In genomic region chr9:107971690-107972541, GRCm38 (mm10) we compare ENCODE assay signal across 11 mouse cellular contexts. TPM values are rescaled to one million over a fixed set of nuclear protein-coding genes. Genes with fewer than 3 reads are reported as not detected.
DNase-seq lines count a peak whose midpoint lies in the region; TF ChIP-seq lines count a peak whose summit lies in the region.
"Had no signal": no experiment of that assay in that cellular context is flagged by ENCODE, and none has a peak within 500 bp of the region (broad histone marks: within the 10 kb centered on the region; RNA-seq: fewer than 3 reads in every experiment).

No protein-coding gene starts in this region.

- no peak for DNase-seq in gastrocnemius, adult 2 months
- DNase-seq in gastrocnemius, postnatal 4 days (ENCODE audit: low spot score in 2 of 2) = no peak
- DNase-seq in adipocyte (ENCODE audit: low spot score) = peak; percentile 18
- DNase-seq in heart, postnatal 36 days = peak; percentile 32
- DNase-seq in naive thymus-derived CD4-positive, alpha-beta T cell, adult 2 months (ENCODE audit: low read depth) = peak; percentile 48
- no peak for DNase-seq in ovary, postnatal 10 days (ENCODE audit: low spot score)
- DNase-seq in testis, postnatal 14 days (ENCODE audit: low spot score) = no peak
- DNase-seq in left cerebral cortex, adult 9 months (ENCODE audit: low spot score in 2 of 2) = no peak
- DNase-seq: cerebellum, adult 11 months had no signal

- 0 out of 2 replicates have a peak overlapping the region, but pooled peaks have one; percentile 9 for H3K27ac ChIP-seq in gastrocnemius, adult 2 months
- H3K27ac ChIP-seq: layer of hippocampus, adult 2 months had no signal

- no peak overlapping the region for H3K4me3 ChIP-seq in gastrocnemius, adult 2 months
- H3K4me3 ChIP-seq: layer of hippocampus, adult 2 months; myocyte had no signal

- no peak for TF ChIP-seq CTCF in gastrocnemius, adult 2 months (IDR thresholded peaks at IDR 0.05)

- intact Hi-C loops in gastrocnemius, adult 2 months (cut with DNase I) = no loop called here
- intact Hi-C loops in heart, postnatal 36 days (cut with DNase I) = no loop called here

RNA-seq across cellular contexts. Expression of gene Uba7, which starts 3.4 kb away (rescaled TPM):
- total RNA-seq in gastrocnemius, adult 2 months (2021) = 1 to 10 TPM; 2.3 to 3.1 TPM
- 10 to 100 TPM in 1 of 2 experiments, 1 to 10 TPM in 1; 7.8 to 12.7 TPM for total RNA-seq in gastrocnemius, postnatal 4 days (2021)
- total RNA-seq in heart, postnatal 36 days (2021) = 10 to 100 TPM; 11.6 to 20.2 TPM

RNA-seq across cellular contexts. Expression of gene Gm20661, which starts 10.9 kb away (rescaled TPM):
- not detected for total RNA-seq in gastrocnemius, adult 2 months (2021)
- under 1 TPM; 0.76 to 0.91 TPM for total RNA-seq in gastrocnemius, postnatal 4 days (2021)
- under 1 TPM; 0.25 to 0.30 TPM for total RNA-seq in heart, postnatal 36 days (2021)

RNA-seq across cellular contexts. Expression of gene Inka1, which starts 13.8 kb away (rescaled TPM):
- total RNA-seq in gastrocnemius, adult 2 months (2021) = 1 to 10 TPM; 1.1 to 3.2 TPM
- 10 to 100 TPM; 18.8 to 22.1 TPM for total RNA-seq in gastrocnemius, postnatal 4 days (2021)
- total RNA-seq in heart, postnatal 36 days (2021) = 10 to 100 TPM; 10.3 to 11.8 TPM

RNA-seq across cellular contexts. Expression of gene Cdhr4, which starts 20.4 kb away (rescaled TPM):
- under 1 TPM in 1 of 2 experiments, not detected in 1; 0.42 TPM for total RNA-seq in gastrocnemius, adult 2 months (2021)
- 1 to 10 TPM; 1.4 to 1.7 TPM for total RNA-seq in gastrocnemius, postnatal 4 days (2021)
- 1 to 10 TPM in 1 of 2 experiments, under 1 TPM in 1; 0.14 to 1.0 TPM for total RNA-seq in heart, postnatal 36 days (2021)

RNA-seq across cellular contexts. Expression of gene Traip, which starts 22.0 kb away (rescaled TPM):
- total RNA-seq in gastrocnemius, adult 2 months (2021) = under 1 TPM; 0.25 to 0.43 TPM
- total RNA-seq in gastrocnemius, postnatal 4 days (2021) = 1 to 10 TPM; 6.7 to 7.2 TPM
- total RNA-seq in heart, postnatal 36 days (2021) = 1 to 10 TPM; 1.0 to 1.3 TPM

Comparison
In these comparisons a context has a peak if more than half of its experiments do, and no peak if none do; other contexts are left out.
1. DNase-seq: peak in adipocyte (single experiment), heart, postnatal 36 days (2 of 2) and naive thymus-derived CD4-positive, alpha-beta T cell, adult 2 months (single experiment); none in gastrocnemius, adult 2 months (single experiment), gastrocnemius, postnatal 4 days (0 of 2), ovary, postnatal 10 days (single experiment), testis, postnatal 14 days (single experiment) and left cerebral cortex, adult 9 months (0 of 2).